In genomic region chr14:8224805-8225204, GRCm38 (mm10) we compare ENCODE assay signal across 22 mouse cellular contexts. TPM values are rescaled to one million over a fixed set of nuclear protein-coding genes. Genes with fewer than 3 reads are reported as not detected.
DNase-seq lines count a peak whose midpoint lies in the region; ATAC-seq and TF ChIP-seq lines count a peak whose summit lies in the region.
"Had no signal": no experiment of that assay in that cellular context is flagged by ENCODE, and none has a peak within 500 bp of the region (broad histone marks: within the 10 kb centered on the region; RNA-seq: fewer than 3 reads in every experiment).

No protein-coding gene starts in this region.

- WGBS in liver, postnatal 0 days (ENCODE audit: insufficient replicate concordance), result 67% methylated on average over 2 of the region's 2 CpGs
- WGBS in liver, embryonic 11.5 days, result 77% methylated on average over 2 of the region's 2 CpGs

- no peak overlapping the region for H3K4me2 ChIP-seq in liver, postnatal 0 days (ENCODE audit: low read depth, low read length)
- H3K4me2 ChIP-seq in liver, embryonic 11.5 days, result no peak overlapping the region
- H3K4me2 ChIP-seq: embryonic facial prominence, embryonic 12.5 days; forebrain, embryonic 13.5 days; forebrain, embryonic 15.5 days had no signal

- H3K4me1 ChIP-seq in liver, postnatal 0 days (ENCODE audit: insufficient read depth), result peaks cover 3% of the 10 kb centered on the region
- H3K4me1 ChIP-seq in liver, embryonic 11.5 days (replicated peaks; ENCODE audit: control insufficient read depth, insufficient read depth, low read length), result peaks cover 3% of the 10 kb centered on the region; the same call in 1 of the 2 replicates
- H3K4me1 ChIP-seq: embryonic facial prominence, embryonic 12.5 days had no signal

- no peaks in the 10 kb centered on the region for H3K9me3 ChIP-seq in liver, postnatal 0 days (ENCODE audit: low read length)
- no peaks in the 10 kb centered on the region for H3K9me3 ChIP-seq in liver, embryonic 11.5 days (ENCODE audit: control insufficient read depth, low read length)
- H3K9me3 ChIP-seq: embryonic facial prominence, embryonic 10.5 days; embryonic facial prominence, embryonic 12.5 days; forebrain, embryonic 13.5 days; forebrain, embryonic 15.5 days had no signal

- TF ChIP-seq CTCF in liver, postnatal 0 days (IDR thresholded peaks at IDR 0.05; ENCODE audit: low read depth), result no peak

- no peaks in the 10 kb centered on the region for H3K27me3 ChIP-seq in liver, postnatal 0 days (ENCODE audit: insufficient read depth, low read length)
- H3K27me3 ChIP-seq in liver, embryonic 11.5 days (replicated peaks; ENCODE audit: control insufficient read depth, insufficient read depth, low read length), result no peaks in the 10 kb centered on the region
- H3K27me3 ChIP-seq: embryonic facial prominence, embryonic 12.5 days; forebrain, embryonic 13.5 days; forebrain, embryonic 15.5 days had no signal

- ATAC-seq in liver, postnatal 0 days, result no peak
- ATAC-seq in liver, embryonic 11.5 days (replicated peaks; ENCODE audit: low FRiP score), result no peak
- ATAC-seq in granulocyte monocyte progenitor cell, adult 5-6 weeks (replicated peaks; ENCODE audit: poor library complexity, severe bottlenecking), result peak; percentile 53
- ATAC-seq: forebrain, embryonic 13.5 days; forebrain, embryonic 15.5 days; forebrain, postnatal 0 days had no signal

- DNase-seq in liver, postnatal 0 days, result no peak
- DNase-seq in liver, embryonic 11.5 days (ENCODE audit: low spot score), result no peak
- peak; percentile 31 for DNase-seq in adipocyte (ENCODE audit: low spot score)
- no peak for DNase-seq in left cerebral cortex, adult 8-10 months (ENCODE audit: low spot score in 2 of 2)
- DNase-seq: adrenal gland, adult 8-10 months; adrenal gland, postnatal 14 days; adrenal gland, postnatal 36 days; cerebellum, adult 11-12 months; cerebellum, adult 2 months; cerebellum, adult 9-10 months; cerebellum, postnatal 10 days; cerebellum, postnatal 25 days; forebrain, postnatal 0 days had no signal

- H3K9ac ChIP-seq in liver, postnatal 0 days (replicated peaks), result no peak overlapping the region
- no peak overlapping the region for H3K9ac ChIP-seq in liver, embryonic 11.5 days (ENCODE audit: low read depth, low read length)
- H3K9ac ChIP-seq: embryonic facial prominence, embryonic 12.5 days; forebrain, embryonic 13.5 days; forebrain, embryonic 15.5 days; forebrain, postnatal 0 days had no signal

- TF ChIP-seq EP300 in liver, postnatal 0 days (IDR thresholded peaks at IDR 0.05; ENCODE audit: low read depth), result 0 out of 2 replicates have a peak, but pooled peaks have one; percentile 18

- no peak overlapping the region for H3K4me3 ChIP-seq in liver, postnatal 0 days (ENCODE audit: low read depth, low read length)
- no peak overlapping the region for H3K4me3 ChIP-seq in liver, embryonic 11.5 days (ENCODE audit: low read depth, low read length)
- H3K4me3 ChIP-seq: embryonic facial prominence, embryonic 10.5 days; embryonic facial prominence, embryonic 12.5 days; forebrain, embryonic 13.5 days; forebrain, embryonic 15.5 days had no signal

- no peak overlapping the region for H3K27ac ChIP-seq in liver, postnatal 0 days (ENCODE audit: low read depth)
- no peak overlapping the region for H3K27ac ChIP-seq in liver, embryonic 11.5 days (ENCODE audit: low read depth, low read length)
- H3K27ac ChIP-seq: embryonic facial prominence, embryonic 10.5 days; embryonic facial prominence, embryonic 12.5 days; forebrain, embryonic 13.5 days; forebrain, embryonic 15.5 days had no signal

- peaks cover 15% of the 10 kb centered on the region; the same call in 1 of the 2 replicates for H3K36me3 ChIP-seq in liver, postnatal 0 days (replicated peaks; ENCODE audit: insufficient read depth, low read length)
- peaks cover 4% of the 10 kb centered on the region; the same call in 1 of the 2 replicates for H3K36me3 ChIP-seq in liver, embryonic 11.5 days (ENCODE audit: control insufficient read depth, insufficient read depth, low read length)

RNA-seq across cellular contexts. Expression of gene Kctd6, which starts 10.9 kb away (rescaled TPM):
- 9.7 and 10.0 TPM in 2 replicates for polyA plus RNA-seq in liver, postnatal 0 days (2015; fragmentation: Nextera tagmentation; extraction: Ambion mirVana)
- polyA plus RNA-seq in liver, embryonic 11.5 days (2014; fragmentation: Nextera tagmentation; extraction: Ambion mirVana), result 9.0 and 10.6 TPM in 2 replicates
- total RNA-seq in granulocyte monocyte progenitor cell, adult 5-6 weeks (2014; fragmentation: Nextera tagmentation), result 6.6 and 12.7 TPM in 2 replicates
- total RNA-seq in granulocyte monocyte progenitor cell, adult 5-6 weeks (2017), result 6.2 and 6.6 TPM in 2 replicates
- total RNA-seq in left cerebral cortex, adult 8-10 months (2022), result 10 to 100 TPM; 34.4 to 40.6 (median 39.0) TPM

RNA-seq across cellular contexts. Expression of gene Acox2, which starts 34.3 kb away (rescaled TPM):
- 64.9 and 66.7 TPM in 2 replicates for polyA plus RNA-seq in liver, postnatal 0 days (2015; fragmentation: Nextera tagmentation; extraction: Ambion mirVana)
- polyA plus RNA-seq in liver, embryonic 11.5 days (2014; fragmentation: Nextera tagmentation; extraction: Ambion mirVana), result 1.0 and 1.2 TPM in 2 replicates
- total RNA-seq in granulocyte monocyte progenitor cell, adult 5-6 weeks (2014; fragmentation: Nextera tagmentation), result not detected in 2 replicates
- not detected in 2 replicates for total RNA-seq in granulocyte monocyte progenitor cell, adult 5-6 weeks (2017)
- total RNA-seq in left cerebral cortex, adult 8-10 months (2022), result 1 to 10 TPM in 1 of 4 experiments, under 1 TPM in 1, not detected in 2; 0.84 to 1.4 TPM
- total RNA-seq: ES-E14, MEL had no signal
- polyA plus RNA-seq: C2C12; embryonic facial prominence, embryonic 10.5 days; embryonic facial prominence, embryonic 12.5 days; forebrain, embryonic 11.5 days; forebrain, embryonic 13.5 days; forebrain, embryonic 15.5 days had no signal

RNA-seq across cellular contexts. Expression of gene Pdhb, which starts 52.0 kb away (rescaled TPM):
- 119 and 125 TPM in 2 replicates for polyA plus RNA-seq in liver, postnatal 0 days (2015; fragmentation: Nextera tagmentation; extraction: Ambion mirVana)
- polyA plus RNA-seq in liver, embryonic 11.5 days (2014; fragmentation: Nextera tagmentation; extraction: Ambion mirVana), result 196 and 210 TPM in 2 replicates
- 102 and 123 TPM in 2 replicates for total RNA-seq in granulocyte monocyte progenitor cell, adult 5-6 weeks (2014; fragmentation: Nextera tagmentation)
- 143 and 158 TPM in 2 replicates for total RNA-seq in granulocyte monocyte progenitor cell, adult 5-6 weeks (2017)
- total RNA-seq in left cerebral cortex, adult 8-10 months (2022), result 100 to 1,000 TPM; 153 to 174 (median 160) TPM
